Mouse (Mus musculus) olfactory bulb, adult 2 months (tissue): Measurements from ENCODE around the gene Snn. TPM values are rescaled to one million over a fixed set of nuclear protein-coding genes. Genes with fewer than 3 reads are reported as not detected.
"Not testable (repeated sequence)": the region's sequence is repeated elsewhere in the genome, so short reads cannot be mapped to it uniquely, and the experiment has no call there.

Experiments
- H3K27ac ChIP-seq: fragments of 200-500 bp; 2 replicates; pipeline ENCODE4 v1.5.1; 2012; ENCODE audit warnings: low read depth, low read length; ENCODE audit not compliant: insufficient read depth
- H3K4me1 ChIP-seq: fragments of 200-500 bp; 2 replicates; pipeline ENCODE4 v1.6.1; 2012; ENCODE audit warnings: low read length; ENCODE audit not compliant: control insufficient read depth, insufficient read depth
- H3K4me3 ChIP-seq: fragments of 200-500 bp; 2 replicates; pipeline ENCODE4 v1.5.1; 2012; ENCODE audit warnings: mild to moderate bottlenecking, low read depth, low read length, moderate library complexity; ENCODE audit not compliant: insufficient read depth
- CTCF ChIP-seq: fragments of 200-500 bp; IDR thresholded peaks from 2 replicates; pipeline ENCODE4 v1.5.1; 2012; ENCODE audit warnings: low read depth, mild to moderate bottlenecking, low read length, moderate library complexity; ENCODE audit not compliant: insufficient read depth
- POLR2A ChIP-seq: fragments of 200-500 bp; IDR thresholded peaks from 2 replicates; pipeline ENCODE4 v1.6.1; 2012; ENCODE audit warnings: mild to moderate bottlenecking, low read depth, low read length, moderate library complexity; ENCODE audit not compliant: insufficient read depth
- WGBS: fragments of 180-500 bp; shearing (Covaris S2); methylation state at CpG from one replicate; pipeline ENCODE4 v1.1.7; 2018; 5-methylcytosine and 5-hydroxymethylcytosine counted together
- polyA plus RNA-seq: library from polyadenylated mRNA; stranded (reverse); fragments of >200 nt; gene quantifications from 2 replicates; pipeline ENCODE4 v1.2.4, GENCODE M21; 2012; ENCODE audit warnings: low replicate concordance; ENCODE audit not compliant: missing spikeins, insufficient read depth, insufficient read length

Gene Snn
- polyA plus RNA-seq = 106 TPM in 1 of 2 replicates, not detected in the other

- Histone ChIP-seq H3K4me1 (peaks cover 16% of the 10 kb centered on the region), H3K4me3 (no peak within 1 kb of the TSS), H3K27ac (no peak within 1 kb of the TSS)
- 97% methylated on average over 4 of the region's 4 CpGs for WGBS
- TF ChIP-seq CTCF (no peak), POLR2A (no peak)
Measured at GRCm38 (mm10) chr16:11060645-11061044, at the start of gene Snn. TSS of gene Snn (plus strand) at chr16:11060945.

- WGBS = 90% methylated on average over 2 of the region's 2 CpGs
- H3K27ac ChIP-seq = no peak overlapping the region
- H3K4me3 ChIP-seq = no peak overlapping the region
- H3K4me1 ChIP-seq = peaks cover 34% of the 10 kb centered on the region
- TF ChIP-seq POLR2A (no peak), CTCF (no peak)
Measured at GRCm38 (mm10) chr16:11011206-11011605, 49.5 kb upstream of the Snn start.

- peaks cover 29% of the 10 kb centered on the region for H3K4me1 ChIP-seq
- peak overlapping the region; percentile 60 for H3K27ac ChIP-seq
- 97% methylated on average over 4 of the region's 4 CpGs for WGBS
- TF ChIP-seq CTCF = no peak
- TF ChIP-seq POLR2A = no peak
- no peak overlapping the region for H3K4me3 ChIP-seq
Measured at GRCm38 (mm10) chr16:11011939-11012338, 48.8 kb upstream of the Snn start.

GRCm38 (mm10) chr16:11012571-11013463 lies 47.9 kb upstream of the Snn start:
- Histone ChIP-seq H3K27ac (peak overlapping the region; percentile 51), H3K4me1 (peaks cover 24% of the 10 kb centered on the region), H3K4me3 (no peak overlapping the region)
- no peak for TF ChIP-seq POLR2A
- no peak for TF ChIP-seq CTCF
- WGBS = 55% methylated on average over 11 of the region's 11 CpGs

- peaks cover 24% of the 10 kb centered on the region for H3K4me1 ChIP-seq
- WGBS = 89% methylated on average over 14 of the region's 19 CpGs
- H3K27ac ChIP-seq, H3K4me3 ChIP-seq: not testable (repeated sequence)
Measured at GRCm38 (mm10) chr16:11013464-11014147, 47.1 kb upstream of the Snn start.

GRCm38 (mm10) chr16:11014407-11014806 lies 46.3 kb upstream of the Snn start:
- peaks cover 20% of the 10 kb centered on the region for H3K4me1 ChIP-seq
- WGBS = 92% methylated on average over 3 of the region's 3 CpGs
- TF ChIP-seq CTCF (no peak), POLR2A (no peak)
- H3K27ac ChIP-seq = no peak overlapping the region
- no peak overlapping the region for H3K4me3 ChIP-seq

GRCm38 (mm10) chr16:11016353-11016752 lies 44.4 kb upstream of the Snn start:
- H3K4me3 ChIP-seq = no peak overlapping the region
- TF ChIP-seq POLR2A (no peak), CTCF (no peak)
- 64% methylated on average over 4 of the region's 4 CpGs for WGBS
- H3K4me1 ChIP-seq = peaks cover 20% of the 10 kb centered on the region
- no peak overlapping the region for H3K27ac ChIP-seq

- TF ChIP-seq POLR2A = no peak
- no peak for TF ChIP-seq CTCF
- Histone ChIP-seq H3K27ac (no peak overlapping the region), H3K4me3 (no peak overlapping the region), H3K4me1 (peaks cover 11% of the 10 kb centered on the region)
- 63% methylated on average over 11 of the region's 11 CpGs for WGBS
Measured at GRCm38 (mm10) chr16:11017807-11018595, 42.7 kb upstream of the Snn start.
